Mouse (Mus musculus): ENCODE results near the gene Ctnnd1. TPM values are rescaled to one million over a fixed set of nuclear protein-coding genes. Genes with fewer than 3 reads are reported as not detected.

Gene Ctnnd1
- total and polyA plus RNA-seq, 3 experiments, result 11.5 to 31.6 TPM; not detected in 1

DNA sequence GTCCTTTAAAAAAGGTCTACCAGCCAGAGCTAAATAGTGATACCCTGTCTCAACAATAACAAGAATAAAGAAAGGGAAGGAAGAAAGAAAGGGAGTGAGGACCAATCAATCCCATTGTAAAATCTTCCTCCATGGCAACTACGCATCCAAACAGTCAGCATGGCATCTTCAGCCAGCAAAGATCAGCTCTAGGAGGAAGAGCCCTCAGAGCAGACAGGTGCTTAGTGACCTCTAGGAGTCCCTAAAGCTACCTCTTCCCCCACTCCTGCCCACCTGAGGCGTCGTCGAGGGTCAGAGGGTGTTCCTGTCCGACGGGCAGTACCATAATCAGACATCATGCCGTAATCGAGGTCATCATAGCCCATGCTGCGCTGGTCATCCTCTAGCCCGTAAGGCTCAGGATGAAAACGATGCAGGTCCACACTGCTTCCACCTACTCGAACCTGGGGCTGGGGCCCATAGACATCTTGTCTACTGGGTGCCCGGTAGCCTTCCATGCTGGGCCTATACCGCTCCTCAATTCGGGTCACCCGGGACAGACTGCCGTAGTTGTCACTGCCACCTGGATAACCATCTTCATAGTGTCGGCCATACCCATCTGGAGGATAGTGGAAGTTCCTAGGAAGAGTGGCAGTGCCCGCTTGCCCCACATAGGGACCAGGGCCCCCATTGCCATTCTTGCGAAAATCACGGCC lies 30.8 kb downstream of the Ctnnd1 start:
- Histone ChIP-seq H3K9me3 (replicated peaks; ENCODE audit: insufficient read depth, low read length) (no peaks in the 10 kb centered on the region), H3K9ac (ENCODE audit: control insufficient read depth, low read depth, low read length, poor library complexity, severe bottlenecking) (no peak overlapping the region), H3K27ac (ENCODE audit: control insufficient read depth, low read depth, low read length) (no peak overlapping the region), H3K4me1 (ENCODE audit: control insufficient read depth in 1 of 2, insufficient read depth in 2 of 2, low read length in 2 of 2) (peaks cover 13 to 21% of the 10 kb centered on the region in 2 experiments), H3K36me3 (ENCODE audit: control insufficient read depth in 1 of 2, insufficient read depth in 2 of 2, low read length in 2 of 2) (peaks cover 12 to 39% of the 10 kb centered on the region in 2 experiments), H3K27me3 (ENCODE audit: control insufficient read depth in 1 of 2, insufficient read depth in 2 of 2, low read length in 2 of 2) (no peaks in the 10 kb centered on the region), H3K79me2 (ENCODE audit: control insufficient read depth, insufficient read depth, low read length, poor library complexity) (no peaks in the 10 kb centered on the region), H3K4me3 (ENCODE audit: control insufficient read depth in 1 of 2, insufficient read depth in 1 of 2, low read depth in 2 of 2, low read length in 2 of 2) (no peak overlapping the region)
- no peak for TF ChIP-seq EP300 (IDR thresholded peaks at IDR 0.05; ENCODE audit: low read depth in 1 of 2, low read length in 2 of 2)
- TF ChIP-seq CHD1 (IDR thresholded peaks at IDR 0.05; ENCODE audit: low read depth, low read length), result no peak
- TF ChIP-seq UBTF (IDR thresholded peaks at IDR 0.05; ENCODE audit: borderline replicate concordance, insufficient read depth, low read depth, low read length), result no peak
- no peak for TF ChIP-seq ZKSCAN1 (IDR thresholded peaks at IDR 0.05; ENCODE audit: low read depth, low read length)
- no peak for TF ChIP-seq MEF2A (IDR thresholded peaks at IDR 0.05; ENCODE audit: extremely low read depth, insufficient replicate concordance, low read depth, low read length, poor library complexity, severe bottlenecking)
- TF ChIP-seq MAX (IDR thresholded peaks at IDR 0.05; ENCODE audit: low read length), result no peak
- no peak for TF ChIP-seq POLR2AphosphoS5 (IDR thresholded peaks at IDR 0.05; ENCODE audit: borderline replicate concordance, low read depth, low read length)
- TF ChIP-seq USF1 (IDR thresholded peaks at IDR 0.05; ENCODE audit: low read depth, low read length), result no peak
- no peak for TF ChIP-seq POLR2AphosphoS2 (IDR thresholded peaks at IDR 0.05; ENCODE audit: low read length)
- no peak for TF ChIP-seq RCOR1 (IDR thresholded peaks at IDR 0.05; ENCODE audit: low read depth, low read length)
- TF ChIP-seq NELFE (IDR thresholded peaks at IDR 0.05; ENCODE audit: low read depth, low read length), result no peak
- no peak for TF ChIP-seq MYB (IDR thresholded peaks at IDR 0.05; ENCODE audit: low read depth, low read length)
- no peak for TF ChIP-seq POLR2A (IDR thresholded peaks at IDR 0.05; ENCODE audit: control insufficient read depth in 1 of 2, insufficient read depth in 1 of 2, low read depth in 1 of 2, low read length in 2 of 2, poor library complexity in 1 of 2)
- TF ChIP-seq BHLHE40 (IDR thresholded peaks at IDR 0.05; ENCODE audit: borderline replicate concordance, low read depth, low read length), result no peak
- TF ChIP-seq NRF1 (IDR thresholded peaks at IDR 0.05; ENCODE audit: insufficient read depth, low read depth, low read length, poor library complexity, severe bottlenecking), result no peak
- no peak for TF ChIP-seq CTCF (IDR thresholded peaks at IDR 0.05 in 2 of 3, conservative IDR thresholded peaks at IDR 0.05 in 1 of 3; ENCODE audit: control insufficient read depth in 1 of 3, insufficient read depth in 1 of 3, low read depth in 2 of 3, low read length in 3 of 3, poor library complexity in 1 of 3, severe bottlenecking in 1 of 3)
- no peak for TF ChIP-seq ZMIZ1 (IDR thresholded peaks at IDR 0.05; ENCODE audit: low read depth, low read length)
- no peak for DNase-seq (ENCODE audit: low read depth, low spot score)

DNA sequence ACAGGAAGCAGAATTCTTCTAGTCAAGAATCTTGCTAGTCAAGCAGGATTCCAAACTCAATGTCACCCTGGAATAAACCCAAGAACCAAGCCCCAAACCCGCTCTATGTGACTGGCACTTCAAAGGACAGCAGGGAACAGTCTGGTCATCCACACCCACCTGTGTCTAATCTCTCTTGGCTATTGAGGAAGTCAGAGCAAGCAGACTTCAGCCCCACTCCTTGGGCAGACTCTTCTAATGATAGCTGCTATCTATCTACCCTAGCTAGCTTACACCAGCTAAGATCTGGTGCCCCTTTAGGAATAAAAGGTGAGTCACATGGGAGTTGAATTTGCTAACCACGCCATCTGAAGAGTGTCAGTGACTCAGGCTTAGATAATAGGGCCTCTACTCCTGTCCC lies 31.7 kb downstream of the Ctnnd1 start:
- 0 out of 2 replicates have a peak overlapping the region, but pooled peaks have one; percentile 16 for H3K27ac ChIP-seq (ENCODE audit: control insufficient read depth, low read depth, low read length)
- no peaks in the 10 kb centered on the region for H3K27me3 ChIP-seq (ENCODE audit: control insufficient read depth in 1 of 2, insufficient read depth in 2 of 2, low read length in 2 of 2)
- DNase-seq (ENCODE audit: low read depth, low spot score), result peak; percentile 58
- peaks cover 13 to 21% of the 10 kb centered on the region in 2 experiments for H3K4me1 ChIP-seq (ENCODE audit: control insufficient read depth in 1 of 2, insufficient read depth in 2 of 2, low read length in 2 of 2)
- H3K36me3 ChIP-seq (ENCODE audit: control insufficient read depth in 1 of 2, insufficient read depth in 2 of 2, low read length in 2 of 2), result peaks cover 12 to 37% of the 10 kb centered on the region in 2 experiments
- no peak overlapping the region for H3K4me3 ChIP-seq (ENCODE audit: control insufficient read depth in 1 of 2, insufficient read depth in 1 of 2, low read depth in 2 of 2, low read length in 2 of 2)
- H3K9me3 ChIP-seq (replicated peaks; ENCODE audit: insufficient read depth, low read length), result no peaks in the 10 kb centered on the region
- no peak overlapping the region for H3K9ac ChIP-seq (ENCODE audit: control insufficient read depth, low read depth, low read length, poor library complexity, severe bottlenecking)
- no peaks in the 10 kb centered on the region for H3K79me2 ChIP-seq (ENCODE audit: control insufficient read depth, insufficient read depth, low read length, poor library complexity)
- TF ChIP-seq MYC (IDR thresholded peaks at IDR 0.05; ENCODE audit: low read depth, low read length) (no peak), POLR2AphosphoS5 (IDR thresholded peaks at IDR 0.05; ENCODE audit: borderline replicate concordance, low read depth, low read length) (no peak), ETS1 (IDR thresholded peaks at IDR 0.05; ENCODE audit: low read depth, low read length) (peak; percentile 49), USF2 (IDR thresholded peaks at IDR 0.05; ENCODE audit: borderline replicate concordance in 1 of 2, insufficient read depth in 1 of 2, low read depth in 1 of 2, low read length in 2 of 2) (no peak), UBTF (IDR thresholded peaks at IDR 0.05; ENCODE audit: borderline replicate concordance, insufficient read depth, low read depth, low read length) (no peak), MYB (IDR thresholded peaks at IDR 0.05; ENCODE audit: low read depth, low read length) (no peak), SMC3 (IDR thresholded peaks at IDR 0.05; ENCODE audit: low read depth, low read length) (no peak), MEF2A (IDR thresholded peaks at IDR 0.05; ENCODE audit: extremely low read depth, insufficient replicate concordance, low read depth, low read length, poor library complexity, severe bottlenecking) (no peak), E2F4 (IDR thresholded peaks at IDR 0.05; ENCODE audit: borderline replicate concordance, low read depth, low read length) (no peak), TAL1 (IDR thresholded peaks at IDR 0.05; ENCODE audit: low read length) (0 out of 2 replicates have a peak, but pooled peaks have one; percentile 6), SIN3A (IDR thresholded peaks at IDR 0.05; ENCODE audit: low read length) (no peak), POLR2A (IDR thresholded peaks at IDR 0.05; ENCODE audit: control insufficient read depth in 1 of 2, insufficient read depth in 1 of 2, low read depth in 1 of 2, low read length in 2 of 2, poor library complexity in 1 of 2) (no peak), MAZ (IDR thresholded peaks at IDR 0.05; ENCODE audit: low read depth, low read length) (no peak), CTCF (IDR thresholded peaks at IDR 0.05 in 2 of 3, conservative IDR thresholded peaks at IDR 0.05 in 1 of 3; ENCODE audit: control insufficient read depth in 1 of 3, insufficient read depth in 1 of 3, low read depth in 2 of 3, low read length in 3 of 3, poor library complexity in 1 of 3, severe bottlenecking in 1 of 3) (no peak), EP300 (IDR thresholded peaks at IDR 0.05; ENCODE audit: low read depth in 1 of 2, low read length in 2 of 2) (peak; percentile 41 to 44; a peak in 3 of 4 replicates), CHD1 (IDR thresholded peaks at IDR 0.05; ENCODE audit: low read depth, low read length) (no peak), MAX (IDR thresholded peaks at IDR 0.05; ENCODE audit: low read length) (no peak), NRF1 (IDR thresholded peaks at IDR 0.05; ENCODE audit: insufficient read depth, low read depth, low read length, poor library complexity, severe bottlenecking) (no peak), USF1 (IDR thresholded peaks at IDR 0.05; ENCODE audit: low read depth, low read length) (peak; percentile 61; the same call in 1 of the 2 replicates), GATA1 (IDR thresholded peaks at IDR 0.05; ENCODE audit: low read depth, low read length) (peak; percentile 36; the same call in 1 of the 2 replicates)
